Mouse (Mus musculus): ENCODE data around the gene Phkg1.
"Not testable (repeated sequence)": the region's sequence is repeated elsewhere in the genome, so short reads cannot be mapped to it uniquely, and the experiment has no call there.

The Phkg1 gene

DNA sequence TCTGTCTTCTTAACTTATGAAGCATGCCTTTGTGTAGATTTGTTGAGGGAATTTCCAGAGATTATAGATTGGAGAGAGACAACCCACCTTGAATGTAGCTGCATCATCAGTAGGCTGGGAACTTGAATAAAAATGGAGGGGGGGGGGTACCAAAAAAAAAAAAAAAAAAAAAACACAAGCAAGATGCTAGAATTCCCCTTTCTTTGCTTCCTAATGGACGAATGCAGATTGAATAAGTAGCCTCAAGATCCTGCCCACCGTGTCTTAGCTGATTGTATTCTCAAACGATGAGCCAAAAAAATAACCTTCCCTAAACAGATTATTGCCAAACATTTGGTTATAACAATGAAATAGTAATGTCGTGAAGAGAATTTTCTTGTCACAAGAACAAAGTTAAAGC is 9.4 kb upstream of the Phkg1 start:
- no peak for DNase-seq (ENCODE audit: low read depth, low spot score)

DNA sequence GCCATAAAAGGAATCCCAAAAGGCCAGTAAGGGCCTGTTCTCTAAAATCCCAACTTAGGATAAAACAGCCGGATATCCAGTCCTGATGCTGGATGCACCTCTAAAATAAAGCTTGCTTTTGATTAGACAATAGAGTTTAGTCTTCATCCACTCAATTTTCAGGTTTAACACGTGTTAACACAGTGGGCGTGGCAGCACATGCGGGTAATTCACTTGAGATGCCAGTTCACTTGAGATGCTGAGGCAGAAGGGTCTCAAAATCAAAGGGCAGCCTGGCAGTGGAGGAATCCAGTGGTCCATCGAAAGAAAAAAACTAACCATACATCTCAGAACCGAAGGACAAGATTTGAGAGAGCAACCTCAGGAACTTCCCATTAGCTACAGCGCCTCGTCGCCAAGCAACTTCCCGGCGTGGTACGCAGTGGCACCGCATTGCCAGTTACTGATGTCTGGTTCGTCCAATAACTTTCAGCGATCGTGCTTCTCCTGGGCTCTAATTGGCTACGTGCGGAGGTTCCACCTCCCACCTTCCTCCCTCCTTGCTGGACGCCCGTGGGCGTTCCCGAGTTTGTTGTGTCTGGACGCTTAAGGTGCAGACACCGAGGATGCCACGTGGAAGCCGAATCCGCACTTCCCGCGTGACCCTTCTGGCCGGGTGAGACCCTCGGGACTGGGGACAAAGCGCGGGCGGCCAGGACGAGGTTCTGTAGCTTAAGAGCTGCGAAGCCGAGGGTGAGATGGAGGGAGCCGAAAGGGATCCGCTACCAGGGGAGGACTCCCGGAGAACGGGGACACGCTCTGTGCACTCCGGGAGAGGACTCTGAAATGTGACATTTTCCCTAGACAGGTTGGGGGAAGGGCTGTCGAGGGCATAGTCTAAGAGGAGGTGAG is 2.9 kb downstream of the Phkg1 start, which contains the start of gene Zbed5:
Gene Zbed5 (plus strand): TSS at position 526 of the 891 bp plus-strand sequence.
- peak; percentile 93 for DNase-seq (ENCODE audit: low read depth, low spot score)

DNA sequence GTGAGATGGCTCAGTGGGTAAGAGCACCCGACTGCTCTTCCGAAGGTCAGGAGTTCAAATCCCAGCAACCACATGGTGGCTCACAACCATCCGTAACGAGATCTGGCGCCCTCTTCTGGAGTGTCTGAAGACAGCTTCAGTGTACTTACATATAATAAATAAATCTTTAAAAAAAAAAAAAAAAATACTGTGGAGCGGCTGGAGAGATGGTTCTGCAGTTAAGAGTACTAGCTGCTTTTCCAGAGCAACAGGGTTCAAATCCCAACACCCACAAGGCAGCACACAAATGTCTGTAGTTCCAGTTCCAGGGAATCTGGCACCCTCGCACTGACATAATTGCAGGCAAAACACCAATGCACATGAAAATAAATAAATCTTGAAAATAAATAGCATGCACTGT is 8.0 kb downstream of the Phkg1 start:
- not testable (repeated sequence) for DNase-seq (ENCODE audit: low read depth, low spot score)

DNA sequence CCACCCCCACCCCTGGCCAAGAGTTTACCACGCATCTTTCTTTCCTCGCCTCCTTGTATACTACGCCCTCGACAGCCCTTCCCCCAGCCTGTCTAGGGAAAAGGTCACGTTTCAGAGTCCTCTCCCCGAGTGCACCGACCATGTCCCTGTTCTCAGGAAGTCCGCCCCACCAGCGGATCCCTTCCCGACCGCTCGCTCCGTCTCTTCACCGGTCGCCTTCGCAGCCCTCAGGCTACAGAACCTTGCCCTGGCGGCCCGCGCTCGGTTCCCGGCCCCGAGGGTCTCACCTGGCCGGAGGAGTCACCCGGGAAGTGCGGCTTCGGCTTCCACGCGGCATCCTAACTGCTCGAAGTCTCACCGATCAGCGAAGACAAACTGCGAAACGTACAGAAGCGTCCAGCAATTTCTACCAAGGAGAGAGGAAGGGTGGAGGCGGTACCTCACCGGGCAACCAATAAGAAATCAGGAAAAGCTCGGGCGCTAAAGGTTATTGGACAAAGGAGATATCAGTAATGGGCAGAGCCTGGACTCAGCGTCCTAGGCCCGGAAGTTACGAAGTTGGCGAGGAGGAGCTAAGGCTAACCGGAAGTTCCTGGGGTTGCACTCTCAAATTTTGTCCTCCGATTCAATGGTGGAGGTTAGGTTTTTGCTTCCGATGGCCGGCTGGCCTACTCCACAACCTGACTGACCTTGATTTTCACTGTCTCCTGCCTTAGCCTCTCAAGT is 11.3 kb downstream of the Phkg1 start, which contains the start of gene Chchd2:
Gene Chchd2 (minus strand): TSS at position 560 of the 726 bp plus-strand sequence.
- DNase-seq (ENCODE audit: low read depth, low spot score), result peak; percentile 93

DNA sequence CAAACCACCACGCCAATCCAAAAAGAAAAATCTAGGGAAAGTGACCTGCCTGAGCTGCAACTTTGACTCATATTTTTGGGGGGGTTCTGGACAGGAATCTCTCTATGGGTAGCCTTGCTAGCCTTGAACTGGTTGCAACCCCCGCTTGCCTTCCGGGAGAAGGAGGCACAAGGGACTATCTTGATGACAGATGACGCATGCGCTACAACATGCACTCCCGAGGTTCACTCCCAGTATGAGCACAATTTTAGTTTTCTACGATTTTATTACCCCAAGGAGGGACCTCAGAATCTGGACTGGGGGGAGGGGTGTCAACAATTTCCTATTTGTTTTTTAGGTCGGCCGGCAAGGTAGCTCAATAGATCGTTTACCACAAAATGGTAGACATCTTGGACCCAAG is 12.1 kb downstream of the Phkg1 start:
- peak; percentile 29 for DNase-seq (ENCODE audit: low read depth, low spot score)

DNA sequence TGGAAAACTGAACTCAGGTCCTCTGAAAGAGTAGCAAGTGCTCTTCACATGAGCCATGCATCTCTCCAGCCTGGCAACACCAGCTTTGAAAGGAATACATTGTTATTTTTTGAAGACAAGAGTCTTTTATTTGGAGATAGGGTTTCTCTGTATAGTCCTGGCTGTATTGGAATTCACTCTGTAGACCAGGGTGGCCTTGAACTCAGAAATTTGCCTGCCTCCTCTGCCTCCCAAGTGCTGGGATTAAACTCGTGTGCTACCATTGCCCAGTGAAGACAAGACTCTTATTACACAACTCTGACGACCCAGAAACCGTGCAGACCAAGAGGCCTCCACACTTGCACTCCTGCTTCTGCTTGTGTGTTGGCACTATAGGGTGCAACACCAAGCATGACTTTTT is 18.5 kb downstream of the Phkg1 start:
- no peak for DNase-seq (ENCODE audit: low read depth, low spot score)

DNA sequence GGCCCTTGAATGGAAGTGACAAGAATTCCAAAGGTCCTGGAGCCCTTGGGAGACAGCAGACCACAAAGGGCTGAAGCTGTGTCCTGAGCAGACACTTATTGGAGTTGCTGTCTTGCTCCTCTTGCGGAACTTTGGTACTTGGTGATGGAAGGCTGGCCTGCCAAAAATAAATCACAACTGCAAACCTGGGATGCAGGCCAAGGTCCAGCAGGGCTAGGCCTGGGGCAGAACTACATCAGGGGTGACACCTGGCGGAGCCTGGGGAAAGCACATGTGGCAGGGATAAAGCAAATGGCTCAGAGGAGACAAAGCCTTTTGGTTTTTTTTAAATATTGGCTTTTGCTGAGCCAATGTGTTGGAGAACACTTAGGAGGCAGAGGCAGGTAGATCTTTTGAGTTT is 19.4 kb downstream of the Phkg1 start:
- no peak for DNase-seq (ENCODE audit: low read depth, low spot score)

DNA sequence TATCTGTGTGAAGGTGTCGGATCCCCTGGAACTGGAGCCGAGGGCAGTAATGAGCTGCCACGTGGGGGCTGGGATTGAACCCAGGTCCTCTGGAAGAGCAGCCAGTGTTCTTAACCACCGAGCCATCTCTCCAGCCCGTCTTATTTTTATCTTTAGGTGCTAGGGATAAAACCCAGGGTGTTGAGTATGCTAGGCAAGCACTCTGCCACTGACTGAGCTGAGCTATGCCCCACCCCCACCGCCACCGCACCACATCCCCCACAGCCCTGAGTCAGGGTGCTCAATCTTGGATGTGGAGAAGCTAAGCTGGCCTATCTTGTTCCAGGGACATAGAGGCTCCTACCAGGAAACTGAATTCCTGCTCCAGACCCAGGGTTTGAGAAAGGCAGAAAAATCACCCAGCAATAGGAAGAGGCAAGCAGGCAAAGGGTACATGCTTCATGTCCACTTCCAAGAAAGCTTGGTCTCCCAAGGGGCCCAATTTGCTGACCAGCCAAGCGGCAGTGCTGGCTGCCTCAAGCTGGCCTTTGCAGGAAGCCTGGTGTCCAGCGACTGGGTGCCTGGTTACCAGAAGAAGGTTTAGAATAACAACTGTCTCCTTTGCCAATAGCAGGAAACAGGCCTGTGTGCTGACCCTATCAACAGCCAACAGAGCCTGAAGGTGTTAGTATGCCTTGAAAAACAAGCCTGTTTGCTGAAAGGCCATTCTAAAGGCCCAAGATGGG is 20.5 kb downstream of the Phkg1 start:
- DNase-seq (ENCODE audit: low read depth, low spot score), result no peak

DNA sequence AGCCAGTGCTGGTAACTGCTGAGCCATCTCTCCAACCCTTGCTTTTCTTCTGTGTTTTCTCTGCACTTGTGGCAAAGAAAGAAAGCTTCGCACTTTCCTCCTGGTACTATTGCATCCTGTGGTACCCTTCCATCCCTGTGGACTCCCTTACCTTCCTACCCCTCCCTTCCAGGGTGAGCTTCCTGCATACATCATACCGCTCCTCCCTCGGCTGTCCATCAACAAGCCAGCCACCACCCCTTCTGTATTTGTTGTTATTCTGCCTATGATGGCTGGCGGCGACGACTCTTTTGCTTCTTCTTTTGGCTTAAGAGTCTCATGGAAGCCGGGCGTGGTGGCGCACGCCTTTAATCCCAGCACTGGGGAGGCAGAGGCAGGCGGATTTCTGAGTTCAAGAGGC is 23.3 kb downstream of the Phkg1 start:
- DNase-seq (ENCODE audit: low read depth, low spot score), result no peak

DNA sequence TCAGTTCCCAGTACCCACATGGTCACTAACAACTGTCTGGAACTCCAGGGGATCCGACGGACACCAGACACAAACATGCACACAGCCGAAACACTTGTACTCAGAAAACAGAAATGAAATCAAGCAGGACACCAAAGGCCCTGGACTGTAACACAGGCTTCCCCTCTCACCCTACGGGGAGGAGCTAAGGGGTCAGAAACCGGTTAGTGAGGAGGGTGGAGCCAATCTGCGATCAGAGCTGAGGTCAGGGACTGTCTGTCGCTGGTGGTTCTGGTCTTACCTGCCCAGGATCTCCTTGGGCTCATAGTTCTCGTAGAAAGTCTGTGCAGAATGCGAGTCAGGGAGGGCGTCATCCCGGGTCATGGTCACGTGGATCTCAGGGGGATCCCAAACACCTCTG is 24.4 kb downstream of the Phkg1 start:
- DNase-seq (ENCODE audit: low read depth, low spot score), result no peak

DNA sequence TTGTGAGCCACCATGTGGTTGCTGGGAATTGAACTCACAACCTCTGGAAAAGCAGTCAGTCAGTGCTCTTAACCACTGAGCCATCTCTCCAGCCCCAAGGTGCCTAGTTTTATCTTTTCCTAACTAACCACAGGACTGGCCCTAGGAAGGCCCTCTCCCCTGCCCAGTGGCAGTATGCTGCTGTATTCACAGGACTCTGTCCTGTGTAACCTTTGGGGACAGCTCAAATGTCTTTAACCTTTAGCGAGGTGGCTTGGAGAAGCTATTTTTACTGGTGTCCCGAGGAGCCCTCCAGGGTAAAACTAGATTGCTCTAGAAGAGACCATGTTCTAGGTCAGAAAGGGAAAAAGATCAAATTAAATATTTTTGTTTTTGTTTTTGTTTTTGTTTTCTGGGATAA is 27.1 kb downstream of the Phkg1 start:
- no peak for DNase-seq (ENCODE audit: low read depth, low spot score)

DNA sequence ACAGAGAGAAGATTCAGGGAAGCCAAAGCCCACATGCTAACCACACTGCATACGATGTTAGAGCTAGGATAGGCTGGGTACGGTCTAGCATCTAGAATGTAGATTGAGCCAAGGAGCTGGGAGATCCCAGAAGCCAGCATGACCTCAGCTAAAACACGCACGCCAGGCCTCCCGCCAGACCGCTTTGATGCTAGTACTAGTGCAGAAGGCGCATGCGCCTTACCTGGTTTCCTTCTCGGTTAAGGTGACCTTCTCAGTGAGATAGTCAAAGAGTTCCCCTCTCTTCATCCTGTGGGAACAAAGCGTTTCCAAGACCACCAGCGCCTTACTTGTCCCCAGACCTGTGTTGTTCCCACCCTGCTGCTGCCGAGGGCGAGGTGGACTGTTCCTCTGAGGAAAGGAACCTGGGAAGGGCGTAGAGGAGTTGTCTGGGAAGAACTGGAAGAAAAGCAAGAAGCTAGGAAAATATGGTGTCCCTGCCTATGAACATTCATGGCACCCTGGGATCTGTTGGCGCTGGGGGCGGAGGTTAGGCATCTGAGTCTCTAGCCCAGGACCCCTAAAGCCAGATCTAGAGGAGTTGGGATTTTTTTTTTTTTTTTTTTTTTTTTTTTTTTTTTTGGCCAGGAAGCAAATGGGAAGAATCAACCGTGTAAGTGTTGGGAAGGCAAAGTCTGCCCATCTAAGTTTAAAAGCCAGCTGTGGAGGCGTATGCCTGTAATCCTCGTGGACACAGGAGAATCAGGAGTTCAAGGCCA is 28.9 kb downstream of the Phkg1 start:
- no peak for DNase-seq (ENCODE audit: low read depth, low spot score)

DNA sequence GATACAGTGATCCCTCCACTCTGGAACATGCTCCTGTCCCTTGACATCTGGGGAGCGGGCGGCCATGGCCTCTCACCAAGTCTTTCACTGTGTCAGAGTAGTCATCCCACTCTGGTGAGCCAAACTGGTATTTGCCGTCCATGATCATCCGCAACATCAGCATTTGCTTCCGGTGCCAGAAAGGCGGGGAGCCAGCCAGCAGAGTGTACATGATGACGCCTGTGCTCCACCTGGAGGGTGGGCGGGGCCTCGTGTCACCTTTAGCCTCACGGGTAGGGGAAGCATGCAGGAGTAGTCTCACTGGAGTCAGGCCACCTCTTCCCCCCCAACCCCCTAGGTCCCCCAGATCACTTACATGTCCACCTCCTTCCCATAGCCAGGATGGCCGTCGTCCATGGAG is 32.5 kb downstream of the Phkg1 start:
- DNase-seq (ENCODE audit: low read depth, low spot score), result no peak

DNA sequence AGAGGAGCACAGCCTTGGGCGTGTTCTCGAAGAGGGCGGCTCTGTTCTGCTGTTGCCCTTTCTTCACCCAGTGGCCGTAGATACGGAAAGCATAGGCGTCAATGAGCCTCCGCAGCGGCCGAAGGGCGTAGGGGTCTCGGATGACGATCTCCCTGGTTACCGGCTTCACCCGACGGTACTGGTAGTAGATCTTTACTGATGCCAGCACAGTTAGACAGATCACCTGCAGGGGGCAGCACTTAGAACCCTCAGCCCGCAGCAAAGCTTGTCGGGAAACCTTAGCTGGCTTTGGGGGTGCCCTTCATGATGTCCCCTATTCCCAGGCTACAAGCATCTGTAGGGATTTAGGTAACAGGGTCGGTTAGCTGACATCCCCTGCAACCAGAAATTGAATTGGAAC is 33.9 kb downstream of the Phkg1 start:
- DNase-seq (ENCODE audit: low read depth, low spot score), result peak; percentile 53

DNA sequence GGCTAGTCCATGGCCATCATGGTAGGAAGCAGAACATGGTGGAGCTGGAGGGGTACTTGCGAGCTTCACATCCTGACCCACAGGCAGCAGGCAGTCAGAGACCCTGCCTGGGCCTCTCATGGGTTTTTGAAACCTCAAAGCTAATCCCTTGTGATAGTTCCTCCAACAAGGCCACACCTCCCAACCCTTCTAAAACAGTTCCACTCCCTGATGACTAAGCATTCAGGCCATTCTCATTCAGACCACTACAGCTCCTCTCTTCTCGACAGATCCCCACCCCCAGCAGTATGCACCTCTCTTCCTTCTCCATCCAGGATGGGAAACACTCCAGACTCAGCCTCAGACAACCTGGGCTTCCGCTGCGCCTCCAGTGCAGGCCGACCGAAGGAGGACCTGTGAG is 36.0 kb downstream of the Phkg1 start:
- no peak for DNase-seq (ENCODE audit: low read depth, low spot score)

DNA sequence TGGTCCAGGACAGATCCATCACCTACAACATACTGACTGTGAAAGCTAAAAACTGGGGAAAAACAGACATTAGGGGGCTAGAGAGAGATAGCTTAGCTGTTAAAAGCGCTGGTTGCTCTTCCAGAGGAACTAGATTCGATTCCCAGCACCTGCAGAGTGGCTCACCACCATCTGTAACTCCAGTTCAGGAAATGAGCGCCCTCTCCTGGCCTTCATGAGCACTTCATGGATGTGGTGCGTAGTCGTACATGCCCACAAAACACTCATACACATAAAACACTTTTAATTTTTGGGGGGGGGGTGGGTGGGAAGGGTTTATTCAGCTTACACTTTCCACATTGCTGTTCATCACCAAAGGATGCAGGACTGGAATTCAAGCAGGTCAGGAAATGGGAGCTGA is 41.9 kb downstream of the Phkg1 start:
- DNase-seq (ENCODE audit: low read depth, low spot score), result no peak

DNA sequence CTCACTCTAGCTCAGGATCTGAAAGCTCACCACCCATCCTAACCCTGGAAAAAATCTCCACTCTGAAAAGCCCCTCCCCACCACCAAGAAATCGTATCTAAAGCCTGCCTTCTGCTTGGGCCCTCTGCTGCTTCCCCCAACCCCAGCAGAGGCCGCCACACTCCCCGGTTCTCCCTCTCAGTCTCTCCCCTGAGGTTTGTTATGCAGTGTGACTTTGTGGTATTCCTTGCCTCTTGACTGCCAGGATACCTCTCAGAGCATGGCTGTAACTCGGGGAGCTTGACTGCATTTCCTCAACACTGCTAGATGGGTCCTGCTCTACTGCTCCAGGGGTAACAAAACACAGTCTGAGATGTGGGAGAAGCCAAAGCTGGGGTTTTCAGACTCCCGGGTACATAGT is 43.2 kb downstream of the Phkg1 start:
- no peak for DNase-seq (ENCODE audit: low read depth, low spot score)

DNA sequence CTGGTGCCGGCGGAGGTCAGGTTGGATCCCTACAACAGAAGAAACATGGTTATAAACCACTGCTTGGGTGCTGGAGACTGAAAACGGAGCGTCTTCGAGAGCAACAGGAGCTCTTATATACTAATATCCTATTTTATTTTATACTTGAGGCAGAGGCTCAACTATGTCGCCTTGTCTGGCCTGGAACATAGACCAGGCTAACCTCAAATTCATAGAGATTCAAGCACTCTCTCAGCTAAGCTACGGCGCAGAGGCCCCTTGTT is 50.9 kb downstream of the Phkg1 start:
- peak; percentile 17 for DNase-seq (ENCODE audit: low read depth, low spot score)

DNA sequence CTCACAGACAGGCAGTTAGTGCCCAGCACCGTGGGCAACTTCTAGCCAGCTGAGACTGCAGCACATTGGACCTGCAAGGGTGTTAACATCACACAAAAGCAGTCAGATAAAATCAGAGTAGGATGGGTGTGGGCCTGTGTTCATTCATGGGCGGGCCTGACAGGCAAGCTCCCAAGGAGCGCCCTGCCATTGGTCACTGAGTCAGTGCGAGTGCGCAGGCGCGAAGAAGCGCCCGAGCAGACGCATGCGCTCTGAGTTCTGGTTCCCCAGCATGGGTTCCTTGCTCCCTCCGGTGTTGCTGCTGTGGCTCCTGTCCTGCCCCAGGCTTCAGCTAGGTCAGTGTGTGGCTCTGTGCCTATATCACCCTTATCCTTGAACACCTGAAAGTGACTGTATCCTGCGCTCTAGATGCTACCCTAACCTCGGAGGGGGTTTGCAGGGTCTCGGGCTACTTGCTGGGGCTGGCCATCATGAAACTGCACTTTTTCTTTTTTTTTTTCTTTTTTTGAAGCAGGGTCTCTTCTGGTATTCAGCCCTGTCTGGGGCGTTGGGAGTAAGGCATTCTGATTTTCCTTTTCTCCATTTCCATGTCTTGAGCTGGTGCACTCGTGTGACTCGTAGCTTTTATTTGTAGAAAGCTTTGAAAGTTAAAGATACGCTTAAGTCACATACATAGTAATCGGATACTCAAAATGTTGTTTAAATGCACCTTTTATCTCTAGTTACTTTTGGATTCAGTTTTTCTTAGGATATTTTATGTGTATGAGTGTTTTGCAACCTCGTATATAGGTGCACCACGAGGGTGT is 51.4 kb downstream of the Phkg1 start, which contains the start of gene Sumf2:
Gene Sumf2 (plus strand): TSS at position 235 of the 806 bp plus-strand sequence.
- peak; percentile 98 for DNase-seq (ENCODE audit: low read depth, low spot score)

DNA sequence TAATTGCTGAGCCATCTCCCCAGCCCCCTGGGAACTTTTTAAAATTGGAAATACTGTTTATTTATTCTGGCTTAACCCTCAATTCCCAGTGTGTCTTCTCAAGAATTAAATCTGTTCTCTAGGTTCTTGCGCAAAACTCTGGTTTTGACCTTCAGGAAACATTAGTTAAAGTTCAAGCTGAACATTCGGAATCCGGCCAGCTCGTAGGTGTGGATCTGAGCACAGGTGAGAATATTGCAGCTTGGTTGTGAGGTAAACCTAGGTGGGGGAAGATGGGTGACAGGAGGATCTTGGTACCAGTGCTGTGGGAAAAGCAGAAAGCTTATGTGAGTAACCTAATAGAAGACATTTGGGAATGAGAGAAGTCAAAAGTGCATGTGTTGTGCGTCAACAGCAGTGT is 53.5 kb downstream of the Phkg1 start:
- no peak for DNase-seq (ENCODE audit: low read depth, low spot score)

Data from CD4-positive, CD25-positive, alpha-beta regulatory T cell, adult 2 months (primary cell).